Mouse (Mus musculus): ENCODE measurements at regions not wholly inside any gene's neighbourhood (a gene's known extent, or its start where the extent isn't known, plus 50 kb on each side); places are given as distances from the start of the nearest gene placed in this dataset.
"Not testable (repeated sequence)": the region's sequence is repeated elsewhere in the genome, so short reads cannot be mapped to it uniquely, and the experiment has no call there.

- DNase-seq (ENCODE audit: extremely low spot score, low read depth, low spot score), result no peak
Observed at GRCm38 (mm10) chr14:59075845-59076745, 66.6 kb downstream of the 1700129C05Rik start.

- no peak for DNase-seq (ENCODE audit: extremely low spot score, low read depth, low spot score)
Observed at GRCm38 (mm10) chr14:59072323-59073039, 70.2 kb downstream of the 1700129C05Rik start.

- no peak for DNase-seq (ENCODE audit: extremely low spot score, low read depth, low spot score)
Observed at GRCm38 (mm10) chr14:59070056-59070455, 72.6 kb downstream of the 1700129C05Rik start.

GRCm38 (mm10) chr14:59066456-59067220 lies 76.1 kb downstream of the 1700129C05Rik start:
- DNase-seq (ENCODE audit: extremely low spot score, low read depth, low spot score), result no peak

- no peak for DNase-seq (ENCODE audit: extremely low spot score, low read depth, low spot score)
Observed at GRCm38 (mm10) chr14:59063221-59063620, 79.5 kb downstream of the 1700129C05Rik start.

- no peak for DNase-seq (ENCODE audit: extremely low spot score, low read depth, low spot score)
Observed at GRCm38 (mm10) chr14:59056832-59057231, 85.9 kb downstream of the 1700129C05Rik start.

- DNase-seq (ENCODE audit: extremely low spot score, low read depth, low spot score), result no peak
Observed at GRCm38 (mm10) chr14:59055283-59055682, 87.4 kb downstream of the 1700129C05Rik start.

- no peak for DNase-seq (ENCODE audit: extremely low spot score, low read depth, low spot score)
Observed at GRCm38 (mm10) chr14:59052421-59052820, 90.3 kb downstream of the 1700129C05Rik start.

GRCm38 (mm10) chr14:59051478-59051879 lies 91.2 kb downstream of the 1700129C05Rik start:
- DNase-seq (ENCODE audit: extremely low spot score, low read depth, low spot score), result no peak

GRCm38 (mm10) chr14:59045687-59046086 lies 97.0 kb downstream of the 1700129C05Rik start:
- no peak for DNase-seq (ENCODE audit: extremely low spot score, low read depth, low spot score)

GRCm38 (mm10) chr14:59045235-59045634 lies 97.5 kb downstream of the 1700129C05Rik start:
- no peak for DNase-seq (ENCODE audit: extremely low spot score, low read depth, low spot score)

- DNase-seq (ENCODE audit: extremely low spot score, low read depth, low spot score), result no peak
Observed at GRCm38 (mm10) chr14:59042152-59042551, 100.5 kb downstream of the 1700129C05Rik start.

- not testable (repeated sequence) for DNase-seq (ENCODE audit: extremely low spot score, low read depth, low spot score)
Observed at GRCm38 (mm10) chr14:59025757-59026156, 116.9 kb downstream of the 1700129C05Rik start.

- no peak for DNase-seq (ENCODE audit: extremely low spot score, low read depth, low spot score)
Observed at GRCm38 (mm10) chr14:59009534-59009933, 133.2 kb downstream of the 1700129C05Rik start.

GRCm38 (mm10) chr14:58999106-58999778 lies 143.5 kb downstream of the 1700129C05Rik start:
- DNase-seq (ENCODE audit: extremely low spot score, low read depth, low spot score), result no peak

- DNase-seq (ENCODE audit: extremely low spot score, low read depth, low spot score), result no peak
Observed at GRCm38 (mm10) chr14:58994994-58995393, 147.7 kb downstream of the 1700129C05Rik start.

GRCm38 (mm10) chr14:58989644-58990217 lies 153.0 kb downstream of the 1700129C05Rik start:
- no peak for DNase-seq (ENCODE audit: extremely low spot score, low read depth, low spot score)

GRCm38 (mm10) chr14:58987688-58988087 lies 155.0 kb downstream of the 1700129C05Rik start:
- peak; percentile 69 for DNase-seq (ENCODE audit: extremely low spot score, low read depth, low spot score)

- no peak for DNase-seq (ENCODE audit: extremely low spot score, low read depth, low spot score)
Observed at GRCm38 (mm10) chr14:58985838-58986237, 156.9 kb downstream of the 1700129C05Rik start.

- no peak for DNase-seq (ENCODE audit: extremely low spot score, low read depth, low spot score)
Observed at GRCm38 (mm10) chr14:58976791-58977190, 165.9 kb downstream of the 1700129C05Rik start.

Data from hindlimb bud, embryonic 11.5 days (tissue).